12 mouse cellular contexts compared by ENCODE assay signal in genomic region chr3:84200559-84201420, GRCm38 (mm10). TPM values are rescaled to one million over a fixed set of nuclear protein-coding genes. Genes with fewer than 3 reads are reported as not detected.
DNase-seq lines count a peak whose midpoint lies in the region; ATAC-seq lines count a peak whose summit lies in the region.
"Had no signal": no experiment of that assay in that cellular context is flagged by ENCODE, and none has a peak within 500 bp of the region (broad histone marks: within the 10 kb centered on the region; RNA-seq: fewer than 3 reads in every experiment).

No protein-coding gene starts in this region.

- no peak overlapping the region for H3K4me3 ChIP-seq in neural tube, embryonic 11.5 days (ENCODE audit: low read depth, low read length)
- no peak overlapping the region for H3K4me3 ChIP-seq in hindbrain, embryonic 11.5 days (ENCODE audit: low read depth, low read length)
- H3K4me3 ChIP-seq: embryonic facial prominence, embryonic 12.5 days; limb, embryonic 15.5 days; stomach, embryonic 15.5 days had no signal

- H3K4me2 ChIP-seq in neural tube, embryonic 11.5 days (ENCODE audit: low read depth), result no peak overlapping the region
- no peak overlapping the region for H3K4me2 ChIP-seq in hindbrain, embryonic 11.5 days (replicated peaks; ENCODE audit: low read depth, low read length)
- H3K4me2 ChIP-seq: embryonic facial prominence, embryonic 12.5 days; limb, embryonic 15.5 days; stomach, embryonic 15.5 days had no signal

- H3K27ac ChIP-seq in neural tube, embryonic 11.5 days (ENCODE audit: low read depth, low read length), result peak overlapping the region; percentile 47
- 0 out of 2 replicates have a peak overlapping the region, but pooled peaks have one; percentile 51 for H3K27ac ChIP-seq in hindbrain, embryonic 11.5 days (ENCODE audit: low read depth, low read length)
- H3K27ac ChIP-seq: embryonic facial prominence, embryonic 12.5 days; limb, embryonic 15.5 days; stomach, embryonic 15.5 days had no signal

- H3K27me3 ChIP-seq in neural tube, embryonic 11.5 days (ENCODE audit: control insufficient read depth, insufficient read depth, low read length), result no peaks in the 10 kb centered on the region
- H3K27me3 ChIP-seq in hindbrain, embryonic 11.5 days (ENCODE audit: control insufficient read depth, insufficient read depth, low read length), result no peaks in the 10 kb centered on the region
- H3K27me3 ChIP-seq: embryonic facial prominence, embryonic 12.5 days; limb, embryonic 15.5 days; stomach, embryonic 15.5 days had no signal

- no peak overlapping the region for H3K9ac ChIP-seq in neural tube, embryonic 11.5 days (ENCODE audit: low read length)
- H3K9ac ChIP-seq in hindbrain, embryonic 11.5 days (ENCODE audit: low read depth, low read length), result no peak overlapping the region
- H3K9ac ChIP-seq: embryonic facial prominence, embryonic 12.5 days; limb, embryonic 15.5 days; stomach, embryonic 15.5 days had no signal

- H3K9me3 ChIP-seq in neural tube, embryonic 11.5 days (ENCODE audit: control insufficient read depth, low read length), result no peaks in the 10 kb centered on the region
- no peaks in the 10 kb centered on the region for H3K9me3 ChIP-seq in hindbrain, embryonic 11.5 days (ENCODE audit: control insufficient read depth, low read length)
- H3K9me3 ChIP-seq: embryonic facial prominence, embryonic 12.5 days; limb, embryonic 15.5 days; stomach, embryonic 15.5 days had no signal

- H3K4me1 ChIP-seq in neural tube, embryonic 11.5 days (ENCODE audit: control insufficient read depth, insufficient read depth, low read length), result no peaks in the 10 kb centered on the region; the same call in 1 of the 2 replicates
- H3K4me1 ChIP-seq in hindbrain, embryonic 11.5 days (replicated peaks; ENCODE audit: control insufficient read depth, insufficient read depth, low read length), result no peaks in the 10 kb centered on the region
- H3K4me1 ChIP-seq: embryonic facial prominence, embryonic 12.5 days; stomach, embryonic 15.5 days had no signal

- peak; percentile 34 for DNase-seq in neural tube, embryonic 11.5 days (ENCODE audit: low spot score)
- no peak for DNase-seq in neural tube, embryonic 10.5 days (ENCODE audit: extremely low spot score, low spot score)
- peak; percentile 95 to 98 for DNase-seq in cerebellum, postnatal 36 days
- DNase-seq in hindbrain, embryonic 11.5 days (ENCODE audit: low spot score), result peak; percentile 43
- DNase-seq in retina, embryonic 14.5 days (ENCODE audit: low spot score), result peak; percentile 80
- no peak for DNase-seq in thymus, postnatal 4 days
- DNase-seq in adrenal gland, postnatal 4 days (ENCODE audit: low spot score in 2 of 2), result no peak

- peaks cover 3% of the 10 kb centered on the region; the same call in 1 of the 2 replicates for H3K36me3 ChIP-seq in neural tube, embryonic 11.5 days (ENCODE audit: control insufficient read depth, insufficient read depth, low read length)
- H3K36me3 ChIP-seq in hindbrain, embryonic 11.5 days (ENCODE audit: control insufficient read depth, insufficient read depth, low read length), result no peaks in the 10 kb centered on the region
- H3K36me3 ChIP-seq: limb, embryonic 15.5 days; stomach, embryonic 15.5 days had no signal

- WGBS in neural tube, embryonic 11.5 days, result 67% methylated on average over 13 of the region's 13 CpGs
- 71% methylated on average over 13 of the region's 13 CpGs for WGBS in hindbrain, embryonic 11.5 days

- ATAC-seq in neural tube, embryonic 11.5 days (ENCODE audit: insufficient read depth, low FRiP score, low TSS enrichment), result peak; percentile 45; the same call in 1 of the 2 replicates
- peak; percentile 83 for ATAC-seq in hindbrain, embryonic 11.5 days (ENCODE audit: low FRiP score)
- no peak for ATAC-seq in inflammation-experienced regulatory T-cells, adult 6 months

RNA-seq across cellular contexts. Expression of gene Gm6525, which starts 26.9 kb away (rescaled TPM):
- 0.76 and 0.95 TPM in 2 replicates for polyA plus RNA-seq in neural tube, embryonic 11.5 days (2014; fragmentation: Nextera tagmentation; extraction: Ambion mirVana)
- 0.99 and 1.6 TPM in 2 replicates for polyA plus RNA-seq in hindbrain, embryonic 11.5 days (2014; fragmentation: Nextera tagmentation; extraction: Ambion mirVana)
- total RNA-seq in adrenal gland, postnatal 4 days (2021), result not detected
- under 1 TPM; 0.50 to 0.80 (median 0.70) TPM for polyA plus RNA-seq in inflammation-experienced regulatory T-cells, adult 6 months (2017; shearing (Covaris generic))
- total RNA-seq: monocyte, adult 5-6 weeks had no signal

RNA-seq across cellular contexts. Expression of gene Mnd1, which starts 45.2 kb away (rescaled TPM):
- 8.2 and 9.1 TPM in 2 replicates for polyA plus RNA-seq in neural tube, embryonic 11.5 days (2014; fragmentation: Nextera tagmentation; extraction: Ambion mirVana)
- 10.4 and 10.9 TPM in 2 replicates for polyA plus RNA-seq in hindbrain, embryonic 11.5 days (2014; fragmentation: Nextera tagmentation; extraction: Ambion mirVana)
- 10 to 100 TPM; 18.8 to 24.0 TPM for total RNA-seq in adrenal gland, postnatal 4 days (2021)
- polyA plus RNA-seq in inflammation-experienced regulatory T-cells, adult 6 months (2017; shearing (Covaris generic)), result 10 to 100 TPM in 1 of 3 experiments, 1 to 10 TPM in 2; 1.4 to 12.4 (median 1.5) TPM

Comparison
In these comparisons a context has a peak if more than half of its experiments do, and no peak if none do; other contexts are left out.
1. DNase-seq: peak in neural tube, embryonic 11.5 days (single experiment), cerebellum, postnatal 36 days (2 of 2), hindbrain, embryonic 11.5 days (single experiment) and retina, embryonic 14.5 days (single experiment); none in neural tube, embryonic 10.5 days (single experiment), thymus, postnatal 4 days (single experiment) and adrenal gland, postnatal 4 days (0 of 2).